Mouse (Mus musculus): ENCODE measurements around the gene Ralgapa2. TPM values are rescaled to one million over a fixed set of nuclear protein-coding genes. Genes with fewer than 3 reads are reported as not detected.

Ralgapa2 gene
- polyA plus RNA-seq, 1 experiment, result 3.9 TPM

GRCm38 (mm10) chr2:146398211-146398865 is 113.8 kb downstream of the Ralgapa2 start:
- no peak for TF ChIP-seq POLR2A (IDR thresholded peaks at IDR 0.05; ENCODE audit: low read depth, low read length)
- TF ChIP-seq CTCF (IDR thresholded peaks at IDR 0.05; ENCODE audit: borderline replicate concordance, insufficient read depth, low read length), result no peak
- Histone ChIP-seq H3K4me3 (ENCODE audit: insufficient read depth, low read length) (no peak overlapping the region), H3K27ac (ENCODE audit: insufficient read depth, low read length) (no peak overlapping the region), H3K4me1 (ENCODE audit: control insufficient read depth, insufficient read depth, low read length) (no peaks in the 10 kb centered on the region)

GRCm38 (mm10) chr2:146387211-146387610 is 124.9 kb downstream of the Ralgapa2 start:
- no peaks in the 10 kb centered on the region for H3K4me1 ChIP-seq (ENCODE audit: control insufficient read depth, insufficient read depth, low read length)
- no peak for TF ChIP-seq POLR2A (IDR thresholded peaks at IDR 0.05; ENCODE audit: low read depth, low read length)
- TF ChIP-seq CTCF (IDR thresholded peaks at IDR 0.05; ENCODE audit: borderline replicate concordance, insufficient read depth, low read length), result no peak
- no peak overlapping the region for H3K4me3 ChIP-seq (ENCODE audit: insufficient read depth, low read length)
- H3K27ac ChIP-seq (ENCODE audit: insufficient read depth, low read length), result no peak overlapping the region

- Histone ChIP-seq H3K4me1 (ENCODE audit: control insufficient read depth, insufficient read depth, low read length) (no peaks in the 10 kb centered on the region), H3K27ac (ENCODE audit: insufficient read depth, low read length) (no peak overlapping the region), H3K4me3 (ENCODE audit: insufficient read depth, low read length) (no peak overlapping the region)
- TF ChIP-seq CTCF (IDR thresholded peaks at IDR 0.05; ENCODE audit: borderline replicate concordance, insufficient read depth, low read length), result no peak
Measured at GRCm38 (mm10) chr2:146384582-146384981, 127.6 kb downstream of the Ralgapa2 start.

DNA sequence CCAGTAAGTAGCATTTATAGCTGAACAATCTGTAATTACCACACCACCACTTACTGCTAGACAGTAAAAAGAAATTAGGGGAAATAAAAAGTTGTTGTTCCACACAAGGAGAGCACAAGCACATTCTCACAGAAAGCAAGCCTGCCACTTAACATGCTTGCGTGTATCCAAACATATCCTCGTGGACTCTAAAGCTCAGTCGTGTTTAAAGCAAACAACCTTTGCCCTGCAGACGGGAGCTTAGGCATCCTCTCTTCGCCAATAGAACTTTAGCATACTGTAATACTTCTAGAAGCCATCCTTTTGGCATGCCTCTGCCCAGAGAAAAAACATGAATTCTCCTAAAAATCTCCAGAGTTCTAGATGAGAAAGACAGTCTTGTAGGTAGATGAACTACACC is 135.9 kb downstream of the Ralgapa2 start:
- no peak overlapping the region for H3K27ac ChIP-seq (ENCODE audit: insufficient read depth, low read length)
- H3K4me1 ChIP-seq (ENCODE audit: control insufficient read depth, insufficient read depth, low read length), result no peaks in the 10 kb centered on the region
- no peak overlapping the region for H3K4me3 ChIP-seq (ENCODE audit: insufficient read depth, low read length)
- TF ChIP-seq POLR2A (IDR thresholded peaks at IDR 0.05; ENCODE audit: low read depth, low read length), result no peak
- TF ChIP-seq CTCF (IDR thresholded peaks at IDR 0.05; ENCODE audit: borderline replicate concordance, insufficient read depth, low read length), result no peak

DNA sequence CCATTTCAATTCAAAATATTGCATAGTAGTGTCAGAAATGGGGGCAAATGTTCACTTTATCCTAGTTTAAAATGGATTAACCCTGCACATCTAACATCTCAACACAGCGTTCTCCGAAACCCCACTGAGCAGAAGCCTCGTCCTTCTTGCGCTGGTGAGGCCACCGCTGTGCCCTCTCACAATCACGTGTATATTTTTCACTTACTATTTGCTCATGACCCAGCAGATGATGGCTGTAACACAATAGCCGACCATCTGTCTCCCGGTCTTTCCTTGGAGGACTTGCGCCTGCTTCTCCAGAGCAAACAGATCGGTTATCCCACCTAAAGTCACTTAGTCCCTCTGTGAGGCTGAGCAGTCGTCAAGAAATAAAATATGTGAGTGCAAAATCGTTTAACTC is 146.0 kb downstream of the Ralgapa2 start:
- no peak overlapping the region for H3K4me3 ChIP-seq (ENCODE audit: insufficient read depth, low read length)
- TF ChIP-seq CTCF (IDR thresholded peaks at IDR 0.05; ENCODE audit: borderline replicate concordance, insufficient read depth, low read length) (no peak), POLR2A (IDR thresholded peaks at IDR 0.05; ENCODE audit: low read depth, low read length) (no peak)
- H3K27ac ChIP-seq (ENCODE audit: insufficient read depth, low read length), result no peak overlapping the region
- H3K4me1 ChIP-seq (ENCODE audit: control insufficient read depth, insufficient read depth, low read length), result no peaks in the 10 kb centered on the region

GRCm38 (mm10) chr2:146365368-146365983 is 146.7 kb downstream of the Ralgapa2 start:
- H3K4me1 ChIP-seq (ENCODE audit: control insufficient read depth, insufficient read depth, low read length), result no peaks in the 10 kb centered on the region

GRCm38 (mm10) chr2:146363483-146363882 is 148.7 kb downstream of the Ralgapa2 start:
- H3K27ac ChIP-seq (ENCODE audit: insufficient read depth, low read length), result no peak overlapping the region
- no peaks in the 10 kb centered on the region for H3K4me1 ChIP-seq (ENCODE audit: control insufficient read depth, insufficient read depth, low read length)
- H3K4me3 ChIP-seq (ENCODE audit: insufficient read depth, low read length), result no peak overlapping the region
- TF ChIP-seq CTCF (IDR thresholded peaks at IDR 0.05; ENCODE audit: borderline replicate concordance, insufficient read depth, low read length), result no peak
- TF ChIP-seq POLR2A (IDR thresholded peaks at IDR 0.05; ENCODE audit: low read depth, low read length), result no peak

More at GRCm38 (mm10) chr2:146365368-146365983, 146.7 kb downstream of the Ralgapa2 start:
- H3K4me3 ChIP-seq (ENCODE audit: insufficient read depth, low read length), result no peak overlapping the region
- H3K27ac ChIP-seq (ENCODE audit: insufficient read depth, low read length), result no peak overlapping the region
- TF ChIP-seq POLR2A (IDR thresholded peaks at IDR 0.05; ENCODE audit: low read depth, low read length), result no peak
- TF ChIP-seq CTCF (IDR thresholded peaks at IDR 0.05; ENCODE audit: borderline replicate concordance, insufficient read depth, low read length), result no peak

GRCm38 (mm10) chr2:146362932-146363331 is 149.2 kb downstream of the Ralgapa2 start:
- Histone ChIP-seq H3K4me1 (ENCODE audit: control insufficient read depth, insufficient read depth, low read length) (no peaks in the 10 kb centered on the region), H3K27ac (ENCODE audit: insufficient read depth, low read length) (no peak overlapping the region), H3K4me3 (ENCODE audit: insufficient read depth, low read length) (no peak overlapping the region)
- TF ChIP-seq POLR2A (IDR thresholded peaks at IDR 0.05; ENCODE audit: low read depth, low read length) (no peak), CTCF (IDR thresholded peaks at IDR 0.05; ENCODE audit: borderline replicate concordance, insufficient read depth, low read length) (no peak)

- no peaks in the 10 kb centered on the region for H3K4me1 ChIP-seq (ENCODE audit: control insufficient read depth, insufficient read depth, low read length)
- TF ChIP-seq POLR2A (IDR thresholded peaks at IDR 0.05; ENCODE audit: low read depth, low read length) (no peak), CTCF (IDR thresholded peaks at IDR 0.05; ENCODE audit: borderline replicate concordance, insufficient read depth, low read length) (no peak)
- no peak overlapping the region for H3K27ac ChIP-seq (ENCODE audit: insufficient read depth, low read length)
- H3K4me3 ChIP-seq (ENCODE audit: insufficient read depth, low read length), result no peak overlapping the region
Measured at GRCm38 (mm10) chr2:146361969-146362368, 150.2 kb downstream of the Ralgapa2 start.

DNA sequence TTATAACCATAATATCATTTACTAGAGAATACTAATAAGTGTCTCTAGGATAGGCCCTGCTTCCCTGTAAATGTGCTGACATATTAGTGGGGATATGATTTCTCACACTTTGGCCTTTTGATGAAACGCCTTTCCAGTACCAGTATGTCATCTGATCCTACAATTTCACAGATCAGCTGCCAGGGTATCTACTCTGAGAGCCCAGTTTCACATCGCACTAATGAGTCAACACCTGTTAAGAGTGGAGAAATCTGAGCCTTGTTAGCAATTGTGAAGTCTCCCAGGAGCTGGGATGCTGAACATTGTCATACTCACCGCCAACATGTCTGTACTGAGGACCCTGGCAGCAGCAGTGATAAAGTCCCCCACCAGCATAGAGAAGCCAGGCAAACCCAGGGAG is 151.1 kb downstream of the Ralgapa2 start:
- TF ChIP-seq CTCF (IDR thresholded peaks at IDR 0.05; ENCODE audit: borderline replicate concordance, insufficient read depth, low read length) (no peak), POLR2A (IDR thresholded peaks at IDR 0.05; ENCODE audit: low read depth, low read length) (no peak)
- Histone ChIP-seq H3K27ac (ENCODE audit: insufficient read depth, low read length) (no peak overlapping the region), H3K4me3 (ENCODE audit: insufficient read depth, low read length) (no peak overlapping the region), H3K4me1 (ENCODE audit: control insufficient read depth, insufficient read depth, low read length) (no peaks in the 10 kb centered on the region)
